Comparison of ENCODE assay signal across 8 mouse cellular contexts in the genomic region with DNA sequence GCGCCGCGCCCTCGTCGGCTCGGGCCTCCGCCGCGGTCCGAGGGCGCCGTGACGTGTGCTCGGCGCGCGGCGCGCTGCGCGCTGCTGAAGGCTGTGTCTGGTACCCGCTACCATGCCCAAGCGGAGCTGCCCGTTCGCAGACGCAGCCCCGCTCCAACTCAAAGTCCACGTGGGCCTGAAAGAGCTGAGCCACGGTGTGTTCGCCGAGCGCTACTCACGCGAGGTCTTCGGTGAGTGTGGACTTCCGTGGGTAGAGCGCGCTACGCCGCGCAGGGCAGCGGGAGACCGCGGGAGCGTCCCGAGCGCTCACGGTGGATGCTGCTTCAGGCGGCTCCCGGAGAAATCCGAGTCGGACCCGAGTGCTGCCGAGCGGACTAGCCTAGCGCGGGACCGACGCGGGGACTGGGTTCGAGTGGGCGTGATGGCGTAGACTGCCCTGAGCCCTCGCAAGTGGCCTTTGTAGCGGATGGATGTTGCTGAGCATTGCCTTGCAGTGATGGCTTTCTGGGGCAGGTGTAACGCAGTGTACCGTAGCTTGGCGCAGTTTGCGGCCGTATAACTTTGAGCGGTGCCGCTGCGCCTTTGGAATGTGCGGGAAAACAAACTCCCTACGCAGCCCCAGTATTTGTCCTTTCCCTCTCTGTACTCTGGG. TPM values are rescaled to one million over a fixed set of nuclear protein-coding genes. Genes with fewer than 3 reads are reported as not detected.
DNase-seq lines count a peak whose midpoint lies in the region; ATAC-seq and TF ChIP-seq lines count a peak whose summit lies in the region.

No protein-coding gene starts in this region.

- DNase-seq in heart, embryonic 10.5 days (ENCODE audit: low spot score) = peak; percentile 81
- no peak for DNase-seq in heart, postnatal 36 days
- peak; percentile 61 for DNase-seq in embryonic facial prominence, embryonic 11.5 days (ENCODE audit: low spot score)
- no peak for DNase-seq in B cell, adult 2 months

- H3K27ac ChIP-seq in heart, embryonic 10.5 days = peak overlapping the region; percentile 93
- no peak overlapping the region; the same call in 1 of the 2 replicates for H3K27ac ChIP-seq in ES-Bruce4 (ENCODE audit: insufficient read depth, low read length)
- H3K27ac ChIP-seq in embryonic facial prominence, embryonic 11.5 days (replicated peaks; ENCODE audit: low read depth, low read length) = peak overlapping the region; percentile 72
- H3K27ac ChIP-seq in lung, embryonic 16.5 days (ENCODE audit: low read length) = peak overlapping the region; percentile 88
- peak overlapping the region; percentile 55; the same call in 1 of the 2 replicates for H3K27ac ChIP-seq in small intestine, adult 2 months (ENCODE audit: insufficient read depth, low read depth, low read length)

- TF ChIP-seq EP300 in ES-Bruce4 (IDR thresholded peaks at IDR 0.05; ENCODE audit: insufficient read depth, low read depth, low read length) = no peak

- peak overlapping the region; percentile 89 for H3K9ac ChIP-seq in ES-Bruce4 (ENCODE audit: low read depth, poor library complexity, severe bottlenecking)
- peak overlapping the region; percentile 77 for H3K9ac ChIP-seq in embryonic facial prominence, embryonic 11.5 days (replicated peaks; ENCODE audit: low read length)
- H3K9ac ChIP-seq in lung, embryonic 16.5 days (ENCODE audit: low read length) = peak overlapping the region; percentile 71

- peak overlapping the region; percentile 89 for H3K4me3 ChIP-seq in heart, embryonic 10.5 days
- H3K4me3 ChIP-seq in ES-Bruce4 (ENCODE audit: low read depth, low read length) = peak overlapping the region; percentile 90
- H3K4me3 ChIP-seq in embryonic facial prominence, embryonic 11.5 days (ENCODE audit: low read depth, low read length) = peak overlapping the region; percentile 70
- H3K4me3 ChIP-seq in lung, embryonic 16.5 days (ENCODE audit: low read length) = peak overlapping the region; percentile 78
- H3K4me3 ChIP-seq in small intestine, adult 2 months (ENCODE audit: low read depth, low read length) = peak overlapping the region; percentile 80

- TF ChIP-seq POLR2A in ES-Bruce4 (IDR thresholded peaks at IDR 0.05; ENCODE audit: insufficient read depth, low read length) = peak; percentile 73
- peak; percentile 36; the same call in 1 of the 2 replicates for TF ChIP-seq POLR2A in small intestine, adult 2 months (IDR thresholded peaks at IDR 0.05; ENCODE audit: low read depth, low read length)

- no peaks in the 10 kb centered on the region for H3K9me3 ChIP-seq in heart, embryonic 10.5 days
- no peaks in the 10 kb centered on the region for H3K9me3 ChIP-seq in ES-Bruce4 (replicated peaks; ENCODE audit: control insufficient read depth, insufficient read depth, low read length, poor library complexity, severe bottlenecking)
- no peaks in the 10 kb centered on the region for H3K9me3 ChIP-seq in embryonic facial prominence, embryonic 11.5 days (replicated peaks; ENCODE audit: control insufficient read depth, low read length)
- H3K9me3 ChIP-seq in lung, embryonic 16.5 days (ENCODE audit: control insufficient read depth, low read length) = no peaks in the 10 kb centered on the region

- H3K4me1 ChIP-seq in heart, embryonic 10.5 days = peaks cover 18% of the 10 kb centered on the region
- no peaks in the 10 kb centered on the region for H3K4me1 ChIP-seq in ES-Bruce4 (ENCODE audit: control insufficient read depth, insufficient read depth, low read length)
- H3K4me1 ChIP-seq in embryonic facial prominence, embryonic 11.5 days (ENCODE audit: control insufficient read depth, insufficient read depth, low read length) = peaks cover 3% of the 10 kb centered on the region; the same call in 1 of the 2 replicates
- peaks cover 14% of the 10 kb centered on the region for H3K4me1 ChIP-seq in lung, embryonic 16.5 days (replicated peaks; ENCODE audit: control insufficient read depth, insufficient read depth, low read length)
- peaks cover 7% of the 10 kb centered on the region; the same call in 1 of the 2 replicates for H3K4me1 ChIP-seq in small intestine, adult 2 months (ENCODE audit: control insufficient read depth, insufficient read depth, insufficient read length, low read length)

- no peaks in the 10 kb centered on the region for H3K27me3 ChIP-seq in heart, embryonic 10.5 days (ENCODE audit: insufficient read depth, poor library complexity, severe bottlenecking)
- no peaks in the 10 kb centered on the region for H3K27me3 ChIP-seq in ES-Bruce4 (ENCODE audit: control insufficient read depth, insufficient read depth, low read length, poor library complexity, severe bottlenecking)
- no peaks in the 10 kb centered on the region for H3K27me3 ChIP-seq in embryonic facial prominence, embryonic 11.5 days (ENCODE audit: control insufficient read depth, insufficient read depth, low read length)
- no peaks in the 10 kb centered on the region for H3K27me3 ChIP-seq in lung, embryonic 16.5 days (ENCODE audit: control insufficient read depth, insufficient read depth, low read depth, low read length)
- no peaks in the 10 kb centered on the region for H3K27me3 ChIP-seq in small intestine, adult 2 months (ENCODE audit: control insufficient read depth, insufficient read depth, low read length)

- no peak for TF ChIP-seq CTCF in ES-Bruce4 (IDR thresholded peaks at IDR 0.05; ENCODE audit: low read depth, low read length)
- no peak for TF ChIP-seq CTCF in small intestine, adult 2 months (IDR thresholded peaks at IDR 0.05; ENCODE audit: extremely low read depth, insufficient read length, insufficient replicate concordance, low read depth, low read length)

- H3K4me2 ChIP-seq in embryonic facial prominence, embryonic 11.5 days (ENCODE audit: low read depth, low read length) = peak overlapping the region; percentile 81
- H3K4me2 ChIP-seq in lung, embryonic 16.5 days (ENCODE audit: low read depth, low read length) = peak overlapping the region; percentile 65

- WGBS in heart, embryonic 10.5 days = under 1% methylated on average over 75 of the region's 75 CpGs
- WGBS in embryonic facial prominence, embryonic 11.5 days = under 1% methylated on average over 75 of the region's 75 CpGs
- WGBS in lung, embryonic 16.5 days = under 1% methylated on average over 75 of the region's 75 CpGs
- under 1% methylated on average over 75 of the region's 75 CpGs for WGBS in small intestine, adult 2 months

- intact Hi-C loops in heart, postnatal 36 days (cut with DNase I) = no loop called here

- H3K36me3 ChIP-seq in heart, embryonic 10.5 days = peaks cover 35% of the 10 kb centered on the region
- peaks cover 13% of the 10 kb centered on the region for H3K36me3 ChIP-seq in ES-Bruce4 (ENCODE audit: control insufficient read depth, insufficient read depth, low read length, poor library complexity, severe bottlenecking)
- peaks cover 5% of the 10 kb centered on the region; the same call in 1 of the 2 replicates for H3K36me3 ChIP-seq in embryonic facial prominence, embryonic 11.5 days (replicated peaks; ENCODE audit: control insufficient read depth, insufficient read depth, low read depth, low read length)
- peaks cover 12% of the 10 kb centered on the region for H3K36me3 ChIP-seq in lung, embryonic 16.5 days (ENCODE audit: control insufficient read depth, insufficient read depth, low read length)
- H3K36me3 ChIP-seq in small intestine, adult 2 months (ENCODE audit: control insufficient read depth, insufficient read depth, low read length) = no peaks in the 10 kb centered on the region

- ATAC-seq in embryonic facial prominence, embryonic 11.5 days (replicated peaks; ENCODE audit: insufficient number of reproducible peaks, low FRiP score, low TSS enrichment, low read depth) = no peak; the same call in 1 of the 2 replicates
- peak; percentile 46 for ATAC-seq in inflammation-experienced regulatory T-cells, adult 6 months
- no peak; the same call in none of the 2 replicates for ATAC-seq in lung, embryonic 16.5 days (ENCODE audit: low read depth)

RNA-seq across cellular contexts. Expression of a gene that starts 0.5 kb away (rescaled TPM):
- 175 and 207 TPM in 2 replicates for polyA plus RNA-seq in heart, embryonic 10.5 days (2016; fragmentation: Nextera tagmentation; extraction: Ambion mirVana)
- 10 to 100 TPM; 29.4 to 31.0 TPM for total RNA-seq in heart, postnatal 36 days (2021)
- polyA plus RNA-seq in ES-Bruce4 (2011; ENCODE audit: insufficient read depth, insufficient read length, low read depth, missing spikeins) = 103 and 104 TPM in 2 replicates
- 222 and 241 TPM in 2 replicates for polyA plus RNA-seq in embryonic facial prominence, embryonic 11.5 days (2014; fragmentation: Nextera tagmentation; extraction: Ambion mirVana)
- polyA plus RNA-seq in inflammation-experienced regulatory T-cells, adult 6 months (2017; shearing (Covaris generic)) = 10 to 100 TPM; 34.6 to 68.7 (median 39.4) TPM
- 181 and 206 TPM in 2 replicates for polyA plus RNA-seq in lung, embryonic 16.5 days (2015; fragmentation: Nextera tagmentation; extraction: Ambion mirVana)
- 16.1 and 31.3 TPM in 2 replicates for polyA plus RNA-seq in small intestine, adult 2 months (2012; rRNA removed)

RNA-seq across cellular contexts. Expression of a gene that starts 25.1 kb away (rescaled TPM):
- polyA plus RNA-seq in heart, embryonic 10.5 days (2016; fragmentation: Nextera tagmentation; extraction: Ambion mirVana) = 57.2 and 99.3 TPM in 2 replicates
- total RNA-seq in heart, postnatal 36 days (2021) = 100 to 1,000 TPM; 162 to 165 TPM
- 6.6 and 8.7 TPM in 2 replicates for polyA plus RNA-seq in ES-Bruce4 (2011; ENCODE audit: insufficient read depth, insufficient read length, low read depth, missing spikeins)
- 4.0 and 4.2 TPM in 2 replicates for polyA plus RNA-seq in embryonic facial prominence, embryonic 11.5 days (2014; fragmentation: Nextera tagmentation; extraction: Ambion mirVana)
- 1 to 10 TPM in 2 of 3 experiments, under 1 TPM in 1; 0.99 to 1.9 (median 1.6) TPM for polyA plus RNA-seq in inflammation-experienced regulatory T-cells, adult 6 months (2017; shearing (Covaris generic))
- polyA plus RNA-seq in lung, embryonic 16.5 days (2015; fragmentation: Nextera tagmentation; extraction: Ambion mirVana) = 9.4 and 10.3 TPM in 2 replicates
- polyA plus RNA-seq in small intestine, adult 2 months (2012; rRNA removed) = 4.3 and 5.6 TPM in 2 replicates

RNA-seq across cellular contexts. Expression of a gene that starts 29.7 kb away (rescaled TPM):
- polyA plus RNA-seq in heart, embryonic 10.5 days (2016; fragmentation: Nextera tagmentation; extraction: Ambion mirVana) = 57.1 and 82.0 TPM in 2 replicates
- total RNA-seq in heart, postnatal 36 days (2021) = 100 to 1,000 TPM; 184 to 212 TPM
- polyA plus RNA-seq in ES-Bruce4 (2011; ENCODE audit: insufficient read depth, insufficient read length, low read depth, missing spikeins) = 70.4 and 78.0 TPM in 2 replicates
- 68.3 and 99.2 TPM in 2 replicates for polyA plus RNA-seq in embryonic facial prominence, embryonic 11.5 days (2014; fragmentation: Nextera tagmentation; extraction: Ambion mirVana)
- polyA plus RNA-seq in inflammation-experienced regulatory T-cells, adult 6 months (2017; shearing (Covaris generic)) = 10 to 100 TPM; 20.2 to 26.3 (median 21.0) TPM
- polyA plus RNA-seq in lung, embryonic 16.5 days (2015; fragmentation: Nextera tagmentation; extraction: Ambion mirVana) = 42.4 and 43.5 TPM in 2 replicates
- 79.0 and 88.7 TPM in 2 replicates for polyA plus RNA-seq in small intestine, adult 2 months (2012; rRNA removed)

RNA-seq across cellular contexts. Expression of a gene that starts 33.6 kb away (rescaled TPM):
- polyA plus RNA-seq in heart, embryonic 10.5 days (2016; fragmentation: Nextera tagmentation; extraction: Ambion mirVana) = 3.9 and 4.3 TPM in 2 replicates
- total RNA-seq in heart, postnatal 36 days (2021) = 1 to 10 TPM; 4.7 to 5.7 TPM
- 2.2 and 5.0 TPM in 2 replicates for polyA plus RNA-seq in ES-Bruce4 (2011; ENCODE audit: insufficient read depth, insufficient read length, low read depth, missing spikeins)
- 2.3 and 2.6 TPM in 2 replicates for polyA plus RNA-seq in embryonic facial prominence, embryonic 11.5 days (2014; fragmentation: Nextera tagmentation; extraction: Ambion mirVana)
- 1 to 10 TPM; 3.7 to 4.3 (median 3.8) TPM for polyA plus RNA-seq in inflammation-experienced regulatory T-cells, adult 6 months (2017; shearing (Covaris generic))
- 11.1 and 11.3 TPM in 2 replicates for polyA plus RNA-seq in lung, embryonic 16.5 days (2015; fragmentation: Nextera tagmentation; extraction: Ambion mirVana)
- polyA plus RNA-seq in small intestine, adult 2 months (2012; rRNA removed) = 27.7 and 32.8 TPM in 2 replicates

RNA-seq across cellular contexts. Expression of a gene that starts 56.4 kb away (rescaled TPM):
- 3.5 and 5.6 TPM in 2 replicates for polyA plus RNA-seq in heart, embryonic 10.5 days (2016; fragmentation: Nextera tagmentation; extraction: Ambion mirVana)
- total RNA-seq in heart, postnatal 36 days (2021) = 10 to 100 TPM; 16.6 to 23.9 TPM
- 28.2 and 28.3 TPM in 2 replicates for polyA plus RNA-seq in ES-Bruce4 (2011; ENCODE audit: insufficient read depth, insufficient read length, low read depth, missing spikeins)
- polyA plus RNA-seq in embryonic facial prominence, embryonic 11.5 days (2014; fragmentation: Nextera tagmentation; extraction: Ambion mirVana) = 1.6 and 1.9 TPM in 2 replicates
- 10 to 100 TPM in 2 of 3 experiments, 1 to 10 TPM in 1; 9.8 to 12.8 (median 11.9) TPM for polyA plus RNA-seq in inflammation-experienced regulatory T-cells, adult 6 months (2017; shearing (Covaris generic))
- 3.5 and 3.7 TPM in 2 replicates for polyA plus RNA-seq in lung, embryonic 16.5 days (2015; fragmentation: Nextera tagmentation; extraction: Ambion mirVana)
- polyA plus RNA-seq in small intestine, adult 2 months (2012; rRNA removed) = 6.6 and 11.0 TPM in 2 replicates

Comparison
In these comparisons a context has a peak if more than half of its experiments do, and no peak if none do; other contexts are left out.
1. DNase-seq: peak in heart, embryonic 10.5 days (single experiment) and embryonic facial prominence, embryonic 11.5 days (single experiment); none in heart, postnatal 36 days (0 of 2) and B cell, adult 2 months (0 of 2).
2. Peak in every context shown above with its lines, with median percentiles within 50 percentile points of each other: H3K4me3 ChIP-seq and H3K9ac ChIP-seq.